Mouse (Mus musculus) stomach, embryonic 14.5 days (tissue): ENCODE data around the gene Clec2i. TPM values are rescaled to one million over a fixed set of nuclear protein-coding genes. Genes with fewer than 3 reads are reported as not detected.

ENCODE experiments used
- ATAC-seq: fragments of 200-750 bp; cut with Nextera tagmentation; 2 replicates; pipeline ENCODE4 v1.8.0; 2017; ENCODE audit warnings: low read depth, moderate TSS enrichment; ENCODE audit not compliant: insufficient number of reproducible peaks, insufficient read depth, low FRiP score
- H3K27ac ChIP-seq: fragments of 300-500 bp; sonication (generic); 2 replicates; pipeline ENCODE4 v1.5.1; 2014; ENCODE audit warnings: mild to moderate bottlenecking, low read length, moderate library complexity, mixed read lengths
- H3K27me3 ChIP-seq: fragments of 300-500 bp; sonication (generic); 2 replicates; pipeline ENCODE4 v1.6.1; 2014; ENCODE audit warnings: low read length, control low read depth, mixed read lengths; ENCODE audit not compliant: control insufficient read depth, insufficient read depth
- H3K36me3 ChIP-seq: fragments of 300-500 bp; sonication (generic); 2 replicates; pipeline ENCODE4 v1.6.1; 2014; ENCODE audit warnings: mild to moderate bottlenecking, control low read depth, low read length, moderate library complexity, mixed read lengths; ENCODE audit not compliant: control insufficient read depth, insufficient read depth
- H3K4me1 ChIP-seq: fragments of 300-500 bp; sonication (generic); 2 replicates; pipeline ENCODE4 v1.6.1; 2014; ENCODE audit warnings: low read length, control low read depth, mixed read lengths; ENCODE audit not compliant: control insufficient read depth, insufficient read depth
- H3K4me2 ChIP-seq: fragments of 300-500 bp; sonication (generic); replicated peaks from 2 replicates; pipeline ENCODE4 v1.6.1; 2014; ENCODE audit warnings: low read depth, low read length, control low read depth
- H3K4me3 ChIP-seq: fragments of 300-500 bp; sonication (generic); 2 replicates; pipeline ENCODE4 v1.5.1; 2014; ENCODE audit warnings: low read depth, low read length, control low read depth
- H3K9ac ChIP-seq: fragments of 300-500 bp; sonication (generic); replicated peaks from 2 replicates; pipeline ENCODE4 v1.6.1; 2014; ENCODE audit warnings: low read depth, mild to moderate bottlenecking, control low read depth, low read length, moderate library complexity, mixed read lengths
- H3K9me3 ChIP-seq: fragments of 300-500 bp; sonication (generic); 2 replicates; pipeline ENCODE4 v1.6.1; 2016; ENCODE audit warnings: low read depth, low read length, control low read depth; ENCODE audit not compliant: control insufficient read depth
- WGBS: fragments of 180-500 bp; shearing (Covaris S2); extraction: QIAGEN DNeasy Blood & Tissue Kit; methylation state at CpG from one replicate; pipeline ENCODE4 v1.1.7; 2014; 5-methylcytosine and 5-hydroxymethylcytosine counted together
- polyA plus RNA-seq: library from polyadenylated mRNA; unstranded; fragments of >200 nt; fragmentation: Nextera tagmentation; extraction: Ambion mirVana; gene quantifications from 2 replicates; pipeline ENCODE4 v1.2.1, GENCODE M21; 2014

The Clec2i gene
- polyA plus RNA-seq, 1 experiment from 2014 or later: not detected

- 43% methylated on average over 2 of the region's 2 CpGs for WGBS
- Histone ChIP-seq H3K4me3 (no peak overlapping the region), H3K27ac (no peak overlapping the region), H3K4me2 (no peak overlapping the region), H3K27me3 (no peaks in the 10 kb centered on the region), H3K4me1 (no peaks in the 10 kb centered on the region), H3K36me3 (no peaks in the 10 kb centered on the region), H3K9me3 (no peaks in the 10 kb centered on the region), H3K9ac (no peak overlapping the region)
- no peak for ATAC-seq
Observed at GRCm38 (mm10) chr6:128850671-128851070, 36.7 kb upstream of the Clec2i start.

- Histone ChIP-seq H3K9ac (no peak overlapping the region), H3K4me2 (no peak overlapping the region), H3K4me1 (no peaks in the 10 kb centered on the region), H3K27me3 (no peaks in the 10 kb centered on the region), H3K4me3 (no peak overlapping the region), H3K9me3 (no peaks in the 10 kb centered on the region), H3K27ac (no peak overlapping the region), H3K36me3 (no peaks in the 10 kb centered on the region)
- ATAC-seq: no peak
- 83% methylated on average over 2 of the region's 2 CpGs for WGBS
Observed at GRCm38 (mm10) chr6:128851151-128851550, 36.2 kb upstream of the Clec2i start.

GRCm38 (mm10) chr6:128852766-128853165 is 34.6 kb upstream of the Clec2i start:
- no peak overlapping the region for H3K9ac ChIP-seq
- H3K4me3 ChIP-seq: no peak overlapping the region
- no peak for ATAC-seq
- no peaks in the 10 kb centered on the region for H3K4me1 ChIP-seq
- no peaks in the 10 kb centered on the region for H3K36me3 ChIP-seq
- no peak overlapping the region for H3K4me2 ChIP-seq
- H3K9me3 ChIP-seq: no peaks in the 10 kb centered on the region
- H3K27ac ChIP-seq: no peak overlapping the region
- no peaks in the 10 kb centered on the region for H3K27me3 ChIP-seq
- 81% methylated on average over 3 of the region's 3 CpGs for WGBS

DNA sequence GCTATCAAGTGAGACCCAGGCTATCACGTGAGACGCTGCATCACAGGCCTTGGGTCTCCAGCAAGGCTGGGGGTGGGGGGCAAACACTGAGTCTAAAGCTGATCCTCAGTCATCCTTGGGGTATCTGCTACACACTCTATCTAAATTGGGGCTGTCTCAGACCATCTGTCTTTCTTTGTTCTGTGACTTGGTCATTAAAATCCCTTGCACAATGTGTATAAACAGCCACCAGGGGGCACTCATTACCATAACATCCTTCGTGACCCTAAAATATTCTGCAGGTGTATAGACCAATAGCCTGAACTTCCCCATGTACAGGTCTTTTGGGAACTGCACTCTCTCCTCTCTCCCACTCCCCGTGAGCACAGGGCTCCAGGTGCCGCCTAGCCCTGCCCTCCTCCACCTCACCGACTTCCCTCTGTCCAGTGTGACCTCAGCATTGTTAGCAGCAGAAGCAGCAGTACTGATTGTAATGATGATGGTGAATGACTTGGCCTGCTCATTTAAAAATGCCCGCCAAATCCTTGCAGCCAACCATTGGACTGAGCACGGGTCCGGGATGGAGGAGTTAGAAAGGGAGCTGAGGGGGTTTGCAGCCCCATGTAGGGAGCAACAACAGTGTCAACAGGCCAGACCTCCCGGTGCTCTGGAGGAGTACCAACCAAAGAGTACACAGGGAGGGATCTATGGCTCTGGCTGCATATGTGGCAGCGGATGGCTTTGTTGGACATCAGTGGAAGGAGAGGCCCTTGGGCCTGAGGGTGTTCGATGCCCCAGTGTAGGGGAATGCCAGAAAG is 33.2 kb upstream of the Clec2i start:
- no peaks in the 10 kb centered on the region for H3K4me1 ChIP-seq
- H3K27me3 ChIP-seq: no peaks in the 10 kb centered on the region
- no peak overlapping the region for H3K9ac ChIP-seq
- H3K9me3 ChIP-seq: no peaks in the 10 kb centered on the region
- no peak overlapping the region for H3K4me3 ChIP-seq
- H3K4me2 ChIP-seq: no peak overlapping the region
- peak; percentile 60; the same call in 1 of the 2 replicates for ATAC-seq
- H3K36me3 ChIP-seq: no peaks in the 10 kb centered on the region
- WGBS: 47% methylated on average over 12 of the region's 12 CpGs
- H3K27ac ChIP-seq: no peak overlapping the region

DNA sequence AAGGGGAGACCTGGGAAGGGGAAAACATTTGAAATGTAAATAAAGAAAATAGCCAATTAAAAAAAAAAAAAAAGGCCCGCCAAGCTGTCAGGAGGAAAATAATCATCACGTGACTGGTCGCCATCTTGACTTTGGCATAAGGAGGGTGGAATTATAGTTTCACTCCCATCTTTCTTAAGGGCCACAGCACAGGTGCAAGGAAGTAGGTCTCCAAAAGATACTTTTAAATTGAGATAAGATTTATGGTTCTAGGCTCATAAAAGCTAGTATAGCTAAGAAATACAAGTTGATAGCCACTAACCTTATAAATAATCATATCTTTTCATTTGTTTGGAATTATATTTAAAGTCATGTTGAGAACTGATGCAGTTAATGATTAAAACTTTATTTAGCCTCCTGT is 32.5 kb upstream of the Clec2i start:
- H3K4me2 ChIP-seq: no peak overlapping the region
- no peaks in the 10 kb centered on the region for H3K36me3 ChIP-seq
- no peaks in the 10 kb centered on the region for H3K4me1 ChIP-seq
- H3K27ac ChIP-seq: no peak overlapping the region
- 91% methylated on average over 3 of the region's 3 CpGs for WGBS
- H3K4me3 ChIP-seq: no peak overlapping the region
- no peak for ATAC-seq
- no peaks in the 10 kb centered on the region for H3K9me3 ChIP-seq
- no peaks in the 10 kb centered on the region for H3K27me3 ChIP-seq
- H3K9ac ChIP-seq: no peak overlapping the region

DNA sequence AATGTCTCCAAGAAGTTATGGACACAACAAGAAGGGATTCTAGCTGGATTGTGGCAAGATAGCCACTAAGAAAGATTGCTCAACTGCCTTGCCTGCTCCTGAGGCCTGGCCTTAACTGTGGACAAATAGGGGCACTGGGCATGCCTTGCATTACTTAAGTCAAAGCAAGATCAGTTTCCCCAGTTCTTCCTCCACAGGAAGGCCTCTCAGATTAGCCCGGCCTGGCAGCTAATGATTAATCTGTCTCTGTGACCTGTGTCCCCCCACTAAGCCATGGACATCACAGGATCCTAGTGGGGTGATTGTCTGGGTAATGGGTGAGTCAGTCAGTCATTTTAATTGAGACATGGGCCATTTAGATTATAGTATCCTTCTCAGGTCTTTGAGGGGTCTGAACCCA is 31.9 kb upstream of the Clec2i start:
- no peak overlapping the region for H3K4me3 ChIP-seq
- no peak for ATAC-seq
- H3K4me1 ChIP-seq: no peaks in the 10 kb centered on the region
- no peak overlapping the region for H3K9ac ChIP-seq
- no peaks in the 10 kb centered on the region for H3K36me3 ChIP-seq
- no peak overlapping the region for H3K27ac ChIP-seq
- no peaks in the 10 kb centered on the region for H3K27me3 ChIP-seq
- no peak overlapping the region for H3K4me2 ChIP-seq
- WGBS: 45% methylated on average over 1 of the region's 1 CpGs
- H3K9me3 ChIP-seq: no peaks in the 10 kb centered on the region

GRCm38 (mm10) chr6:128856250-128856649 is 31.1 kb upstream of the Clec2i start:
- 34% methylated on average over 5 of the region's 5 CpGs for WGBS
- peak; percentile 70; the same call in 1 of the 2 replicates for ATAC-seq
- Histone ChIP-seq H3K4me1 (no peaks in the 10 kb centered on the region), H3K9me3 (no peaks in the 10 kb centered on the region), H3K27ac (no peak overlapping the region), H3K4me3 (no peak overlapping the region), H3K27me3 (no peaks in the 10 kb centered on the region), H3K36me3 (no peaks in the 10 kb centered on the region), H3K4me2 (no peak overlapping the region), H3K9ac (no peak overlapping the region)

GRCm38 (mm10) chr6:128857976-128858375 is 29.4 kb upstream of the Clec2i start:
- H3K4me1 ChIP-seq: no peaks in the 10 kb centered on the region
- H3K27me3 ChIP-seq: no peaks in the 10 kb centered on the region
- no peak overlapping the region for H3K27ac ChIP-seq
- no peak overlapping the region for H3K4me3 ChIP-seq
- no peak overlapping the region for H3K9ac ChIP-seq
- H3K4me2 ChIP-seq: no peak overlapping the region
- H3K36me3 ChIP-seq: no peaks in the 10 kb centered on the region
- ATAC-seq: no peak
- WGBS: 80% methylated on average over 2 of the region's 2 CpGs
- H3K9me3 ChIP-seq: no peaks in the 10 kb centered on the region

- Histone ChIP-seq H3K27ac (no peak overlapping the region), H3K4me1 (no peaks in the 10 kb centered on the region), H3K4me2 (no peak overlapping the region), H3K4me3 (no peak overlapping the region), H3K9me3 (no peaks in the 10 kb centered on the region), H3K27me3 (no peaks in the 10 kb centered on the region), H3K9ac (no peak overlapping the region), H3K36me3 (no peaks in the 10 kb centered on the region)
- no peak for ATAC-seq
- 30% methylated on average over 3 of the region's 3 CpGs for WGBS
Observed at GRCm38 (mm10) chr6:128868861-128869260, 18.5 kb upstream of the Clec2i start.
